Mouse (Mus musculus) erythroblast, adult 5-6 weeks (primary cell): ENCODE measurements around the gene Cpne5. TPM values are rescaled to one million over a fixed set of nuclear protein-coding genes. Genes with fewer than 3 reads are reported as not detected.

Experiments used
- total RNA-seq, 2 experiments: library from RNA; stranded (forward) in 1 of 2; stranded (reverse) in 1 of 2; fragments of 150-400 nt in 1 of 2; fragments of 200-764, 138-1000 nt in 1 of 2; gene quantifications; 2 replicates each; pipeline versions ENCODE4 v1.2.3 to v1.2.4; 2015 to 2017; ENCODE audit warnings: low replicate concordance in 2 of 2

Gene Cpne5
- total RNA-seq, 2 experiments from 2014 or later: 0.26 TPM; not detected in 1

Other genes with a start within 250 kb of the Cpne5 start
- 34.9 and 93.6 TPM in 2 replicates for gene Stk38, start 230.2 kb downstream of the Cpne5 start, total RNA-seq (2015; ENCODE audit: low replicate concordance)
- gene Stk38, start 230.2 kb downstream of the Cpne5 start, total RNA-seq (2017; ENCODE audit: low replicate concordance): 47.2 and 57.4 TPM in 2 replicates
- gene Srsf3, start 205.5 kb downstream of the Cpne5 start, total RNA-seq (2015; ENCODE audit: low replicate concordance): 154 and 174 TPM in 2 replicates
- gene Srsf3, start 205.5 kb downstream of the Cpne5 start, total RNA-seq (2017; ENCODE audit: low replicate concordance): 208 and 211 TPM in 2 replicates
- 0.63 and 4.6 TPM in 2 replicates for gene Cdkn1a, start 147.2 kb downstream of the Cpne5 start, total RNA-seq (2015; ENCODE audit: low replicate concordance)
- 0.34 and 0.42 TPM in 2 replicates for gene Cdkn1a, start 147.2 kb downstream of the Cpne5 start, total RNA-seq (2017; ENCODE audit: low replicate concordance)
- 34.8 and 43.7 TPM in 2 replicates for gene Rab44, start 124.0 kb downstream of the Cpne5 start, total RNA-seq (2015; ENCODE audit: low replicate concordance)
- 31.5 and 38.7 TPM in 2 replicates for gene Rab44, start 124.0 kb downstream of the Cpne5 start, total RNA-seq (2017; ENCODE audit: low replicate concordance)
- gene Ppil1, start 26.0 kb upstream of the Cpne5 start, total RNA-seq (2015; ENCODE audit: low replicate concordance): 13.4 and 20.2 TPM in 2 replicates
- 17.4 and 31.6 TPM in 2 replicates for gene Ppil1, start 26.0 kb upstream of the Cpne5 start, total RNA-seq (2017; ENCODE audit: low replicate concordance)
- gene BC004004, start 30.6 kb upstream of the Cpne5 start, total RNA-seq (2015; ENCODE audit: low replicate concordance): 19.4 and 31.1 TPM in 2 replicates
- 38.9 and 41.0 TPM in 2 replicates for gene BC004004, start 30.6 kb upstream of the Cpne5 start, total RNA-seq (2017; ENCODE audit: low replicate concordance)
- 4.0 and 5.6 TPM in 2 replicates for gene Pi16, start 79.5 kb upstream of the Cpne5 start, total RNA-seq (2015; ENCODE audit: low replicate concordance)
- 5.4 and 9.5 TPM in 2 replicates for gene Pi16, start 79.5 kb upstream of the Cpne5 start, total RNA-seq (2017; ENCODE audit: low replicate concordance)
- 19.2 and 28.0 TPM in 2 replicates for gene Mtch1, start 109.8 kb upstream of the Cpne5 start, total RNA-seq (2015; ENCODE audit: low replicate concordance)
- 19.1 and 31.1 TPM in 2 replicates for gene Mtch1, start 109.8 kb upstream of the Cpne5 start, total RNA-seq (2017; ENCODE audit: low replicate concordance)
- 3.3 TPM in 2 replicates for gene Fgd2, start 122.7 kb upstream of the Cpne5 start, total RNA-seq (2015; ENCODE audit: low replicate concordance)
- 2.5 and 4.3 TPM in 2 replicates for gene Fgd2, start 122.7 kb upstream of the Cpne5 start, total RNA-seq (2017; ENCODE audit: low replicate concordance)